Mouse (Mus musculus) gastrocnemius, adult 18-20 months (tissue): ENCODE measurements around the gene Dnhd1. TPM values are rescaled to one million over a fixed set of nuclear protein-coding genes. Genes with fewer than 3 reads are reported as not detected.
"Not testable (repeated sequence)": the region's sequence is repeated elsewhere in the genome, so short reads cannot be mapped to it uniquely, and the experiment has no call there.

Experiments used
- DNase-seq: peaks from one replicate; pipeline ENCODE4 v3.0.0; 2021; ENCODE audit warnings: low spot score
- total RNA-seq, 2 experiments: library from RNA; stranded (reverse); gene quantifications; 2 replicates each; pipeline ENCODE4 v1.2.3; 2021

Dnhd1 gene
- total RNA-seq, 2 experiments from 2014 or later = 0.14 to 0.33 TPM

DNA sequence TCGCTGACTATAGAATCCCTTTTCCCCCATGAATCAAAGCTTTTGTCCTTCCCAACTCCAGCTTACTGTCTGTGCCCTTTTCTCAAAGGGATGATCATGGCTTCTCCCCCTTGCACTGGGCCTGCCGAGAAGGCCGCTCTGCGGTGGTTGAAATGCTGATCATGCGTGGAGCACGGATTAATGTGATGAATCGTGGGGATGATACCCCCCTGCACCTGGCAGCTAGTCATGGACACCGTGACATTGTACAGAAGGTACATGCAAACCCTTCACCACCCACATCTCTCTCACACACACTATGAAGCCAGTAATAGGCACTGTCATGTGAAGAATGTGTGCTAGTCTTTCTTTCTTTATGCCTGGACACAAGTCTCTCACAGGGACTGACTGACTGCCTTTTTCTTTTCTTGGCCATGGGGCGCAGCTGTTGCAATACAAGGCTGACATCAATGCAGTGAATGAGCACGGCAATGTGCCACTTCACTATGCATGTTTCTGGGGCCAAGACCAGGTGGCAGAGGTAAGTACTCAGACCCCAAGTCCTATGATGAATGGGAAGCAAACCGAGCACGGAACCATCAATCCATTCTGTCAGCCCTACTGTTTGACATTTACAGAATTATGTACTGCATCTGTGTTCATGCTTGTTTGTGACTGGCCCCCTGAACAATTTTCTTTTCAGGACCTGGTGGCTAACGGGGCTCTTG lies 89.6 kb downstream of the Dnhd1 start:
- DNase-seq = no peak

DNA sequence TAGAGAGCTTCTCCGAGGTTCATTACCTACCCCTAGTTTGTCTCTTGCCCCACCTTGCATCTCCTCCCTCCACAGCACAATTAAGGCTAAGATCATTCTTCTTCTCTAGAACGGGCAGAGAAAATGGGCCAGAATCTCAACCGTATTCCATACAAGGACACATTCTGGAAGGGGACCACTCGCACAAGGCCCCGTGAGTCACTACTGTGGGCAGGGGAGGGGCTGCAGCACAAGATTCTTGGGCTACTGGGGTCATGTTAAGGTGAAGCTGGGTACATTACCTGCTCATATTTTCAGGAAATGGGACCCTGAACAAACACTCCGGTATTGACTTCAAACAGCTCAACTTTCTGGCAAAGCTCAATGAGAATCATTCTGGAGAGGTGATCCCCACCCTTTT lies 90.2 kb downstream of the Dnhd1 start:
- DNase-seq = no peak

DNA sequence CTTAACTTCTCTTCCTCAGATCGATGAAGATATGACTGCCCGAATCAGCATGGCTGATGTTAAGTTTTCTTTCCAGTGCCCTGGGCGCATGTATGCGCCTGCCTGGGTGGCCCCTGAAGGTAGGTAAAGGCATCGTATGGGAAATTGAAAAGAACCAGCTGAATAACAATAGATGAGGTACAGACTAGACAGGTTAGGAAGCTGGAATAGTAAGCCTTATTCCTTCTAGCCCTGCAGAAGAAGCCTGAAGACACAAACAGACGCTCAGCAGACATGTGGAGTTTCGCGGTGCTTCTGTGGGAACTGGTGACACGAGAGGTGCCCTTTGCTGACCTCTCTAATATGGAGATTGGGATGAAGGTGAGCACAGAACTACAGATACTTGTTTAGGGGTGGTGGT lies 91.4 kb downstream of the Dnhd1 start:
- DNase-seq = no peak

DNA sequence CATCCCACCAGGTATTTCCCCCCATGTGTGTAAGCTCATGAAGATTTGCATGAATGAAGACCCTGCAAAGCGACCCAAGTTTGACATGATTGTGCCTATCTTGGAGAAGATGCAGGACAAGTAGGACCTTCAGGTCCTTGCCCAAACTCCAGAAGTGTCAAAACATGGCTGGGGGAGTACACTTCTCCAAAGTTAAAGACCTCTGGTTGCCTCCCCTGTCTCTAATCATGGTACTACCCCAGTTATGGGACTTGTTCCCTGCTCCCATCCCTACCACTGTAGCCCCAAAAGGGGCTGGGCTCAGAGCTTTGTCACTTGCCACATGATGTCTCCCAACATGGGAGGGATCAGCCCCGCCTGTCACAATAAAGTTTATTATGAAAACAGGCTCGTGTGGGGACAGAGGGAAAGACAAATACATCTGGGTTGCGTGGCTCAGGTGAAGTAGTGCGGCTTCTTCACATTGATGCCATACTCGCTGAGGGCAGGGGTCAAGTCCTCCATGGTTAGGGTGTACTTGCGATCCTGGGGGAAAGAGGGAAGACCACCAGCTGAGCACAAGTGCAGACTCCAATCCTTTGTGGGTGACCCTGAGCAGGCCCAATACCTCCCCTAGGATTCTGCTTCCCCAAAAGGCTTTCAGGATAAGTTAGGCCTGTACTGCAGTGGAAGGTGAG lies 92.0 kb downstream of the Dnhd1 start:
- not testable (repeated sequence) for DNase-seq

DNA sequence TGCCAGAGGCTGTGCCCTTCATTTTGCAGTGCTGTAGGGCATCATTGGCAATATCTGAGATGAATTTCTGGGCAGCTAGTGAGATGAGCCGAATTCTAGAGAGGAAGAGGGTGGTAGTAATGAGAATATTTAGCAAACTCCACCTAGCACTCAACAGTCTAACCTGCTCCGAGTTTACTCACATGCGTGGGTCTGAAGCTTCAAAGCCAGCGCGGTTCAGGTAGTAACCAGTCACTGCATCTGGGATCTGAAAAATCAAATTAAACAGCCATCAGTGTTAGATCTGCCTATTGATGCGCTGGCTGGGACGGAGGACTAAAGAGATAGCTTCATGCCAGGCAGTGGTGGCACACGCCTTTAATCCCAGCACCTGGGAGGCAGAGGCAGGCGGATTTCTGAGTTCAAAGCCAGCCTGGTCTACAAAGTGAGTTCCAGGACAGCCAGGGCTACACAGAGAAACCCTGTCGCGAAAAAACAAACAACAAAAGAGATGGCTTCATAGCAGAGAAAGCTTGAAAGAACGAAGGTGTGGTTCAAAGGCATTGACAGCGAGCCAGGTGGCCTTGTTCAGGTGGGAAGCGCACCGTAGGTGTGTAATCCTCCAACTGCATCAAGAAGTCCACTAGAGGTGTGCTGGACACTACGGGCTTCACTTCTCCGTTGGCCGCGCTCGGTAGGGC lies 92.8 kb downstream of the Dnhd1 start:
- not testable (repeated sequence) for DNase-seq

DNA sequence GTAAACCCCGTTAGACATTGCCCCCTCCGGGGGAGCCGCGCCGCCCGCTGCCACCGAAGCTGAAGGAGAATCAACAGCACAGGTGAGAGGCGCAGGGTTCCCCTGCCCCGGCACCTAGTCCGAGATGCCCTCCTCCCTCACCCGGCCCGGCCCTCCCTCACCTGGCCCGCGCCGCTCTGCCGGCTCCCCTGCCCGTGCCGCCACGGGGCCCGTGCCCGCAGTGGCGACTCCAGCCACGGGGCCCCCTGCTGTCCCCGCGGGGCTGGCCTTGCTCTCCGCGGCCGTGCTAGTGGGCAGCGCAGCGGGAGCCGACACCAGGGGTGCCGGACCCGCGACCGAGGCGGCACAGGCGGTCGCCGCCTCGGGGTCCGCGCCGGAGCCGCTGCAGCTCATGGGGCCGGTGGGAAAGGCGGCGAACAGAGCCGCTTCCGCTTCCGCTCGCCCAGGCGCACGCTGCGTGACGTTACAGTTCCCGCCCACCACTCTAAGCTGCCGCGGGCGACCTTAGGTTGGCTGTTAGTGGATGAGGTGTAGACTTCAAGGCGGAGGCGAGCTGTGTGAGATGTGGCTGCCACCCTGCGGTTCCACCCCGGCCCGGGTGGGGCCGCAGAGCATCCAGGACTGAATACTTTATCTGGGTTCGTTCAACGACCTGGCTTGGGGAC lies 93.4 kb downstream of the Dnhd1 start, which contains the start of gene Taf10:
Gene Taf10 (minus strand): TSS at position 436 of the 665 bp plus-strand sequence.
- DNase-seq = peak; percentile 78

DNA sequence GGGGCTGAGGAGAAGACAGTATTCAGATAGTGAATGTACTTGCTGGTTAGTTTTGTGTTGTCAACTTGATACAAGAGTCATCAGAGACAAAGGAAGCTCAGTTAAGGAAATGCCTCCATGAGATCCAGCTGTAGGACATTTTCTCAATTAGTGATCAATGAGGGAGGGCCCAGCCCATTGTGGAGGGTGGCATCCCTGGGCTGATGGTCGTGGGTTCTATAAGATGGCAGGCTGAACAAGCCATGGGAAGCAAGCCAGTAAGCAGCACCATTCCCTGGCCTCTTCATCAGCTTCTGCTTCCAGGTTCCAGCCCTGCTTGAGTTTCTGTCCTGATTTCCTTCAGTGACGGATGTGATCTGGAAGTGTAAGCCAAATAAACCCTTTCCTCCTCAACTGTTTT lies 97.1 kb downstream of the Dnhd1 start:
- no peak for DNase-seq

DNA sequence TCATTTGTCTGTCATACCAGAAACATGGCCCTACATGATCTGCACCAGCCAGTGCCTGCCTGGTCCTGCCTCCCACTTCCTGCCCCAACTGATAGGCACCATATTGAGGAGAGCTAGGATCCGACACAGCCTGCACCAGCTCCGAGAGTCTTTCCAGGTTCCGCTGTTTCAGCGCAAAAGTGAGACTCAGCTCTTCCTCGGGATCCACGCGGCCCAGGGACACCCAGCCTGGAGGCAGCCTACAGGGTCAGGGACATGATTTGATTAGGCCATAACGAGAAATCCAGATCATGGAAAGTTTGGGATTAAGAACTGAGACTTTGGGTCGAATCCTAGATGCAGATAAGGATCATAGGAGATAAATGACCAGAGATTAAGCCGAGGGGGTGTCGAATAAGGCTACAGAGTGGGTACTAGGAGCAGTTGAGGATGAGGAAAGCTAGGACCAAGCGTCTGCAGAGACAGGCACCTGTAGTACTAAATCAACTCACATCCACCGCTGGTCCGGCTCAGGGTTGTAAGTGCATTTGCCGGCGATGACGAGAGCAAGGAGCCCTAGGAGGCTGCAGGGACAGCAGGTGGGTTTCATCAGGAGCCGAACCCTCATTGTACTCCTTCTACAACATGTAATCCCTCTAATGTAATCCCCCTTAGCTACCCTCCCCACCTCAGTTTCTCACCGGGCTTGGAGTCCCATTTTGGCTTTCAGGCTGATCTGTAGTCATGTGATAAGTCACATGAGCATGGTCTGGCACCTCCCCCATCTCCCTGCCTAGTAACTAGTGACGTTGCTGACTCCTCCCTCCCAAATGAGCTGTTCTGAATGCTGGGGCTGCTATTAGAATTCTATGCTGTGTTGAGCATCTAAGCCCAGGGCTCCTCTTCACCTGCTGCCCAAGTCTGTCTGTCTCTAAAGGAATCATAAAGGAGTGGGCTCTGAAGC lies 101.1 kb downstream of the Dnhd1 start, which contains the start of gene Tpp1:
Gene Tpp1 (minus strand): TSS at position 745 of the 943 bp plus-strand sequence.
- peak; percentile 95 for DNase-seq

DNA sequence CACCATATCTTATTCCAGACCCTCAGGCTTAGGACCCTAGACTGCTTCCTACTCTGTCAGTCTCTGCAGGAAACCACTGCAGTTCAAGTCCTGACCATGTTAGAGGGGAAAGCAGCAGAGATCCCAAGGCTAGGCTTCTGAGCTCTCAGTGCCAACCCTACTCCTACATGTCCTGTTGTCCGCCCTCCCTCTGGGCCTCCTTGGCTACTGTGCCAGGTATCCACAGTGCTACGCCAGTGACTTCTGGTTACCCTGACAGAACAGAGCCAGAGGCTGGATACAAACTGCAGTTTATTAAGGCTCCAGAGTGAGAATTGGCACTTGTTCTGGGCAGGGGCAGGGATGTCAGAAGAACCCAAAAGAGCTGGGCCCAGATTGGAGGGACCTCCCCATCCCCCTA lies 102.1 kb downstream of the Dnhd1 start:
- DNase-seq = no peak

DNA sequence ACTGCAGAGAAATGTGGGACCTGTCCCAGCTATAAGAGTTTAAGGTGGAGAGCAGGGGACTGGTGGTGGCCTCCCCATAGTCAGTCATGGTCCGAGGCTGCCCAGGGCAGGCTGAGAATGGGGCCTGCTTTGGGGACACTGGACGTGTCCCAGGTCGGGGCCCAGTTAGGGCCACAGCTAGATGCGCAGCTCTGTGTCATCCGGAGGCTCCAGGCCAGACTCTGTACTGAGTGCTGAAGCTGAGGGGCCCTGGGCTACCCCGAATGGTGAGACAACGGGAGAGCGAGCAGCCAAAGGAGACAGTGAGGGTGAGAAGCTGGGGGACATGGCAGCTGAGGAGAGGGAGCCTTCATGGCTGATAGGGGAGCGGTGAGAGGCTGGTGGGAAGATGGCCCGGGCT lies 102.7 kb downstream of the Dnhd1 start:
- no peak for DNase-seq

DNA sequence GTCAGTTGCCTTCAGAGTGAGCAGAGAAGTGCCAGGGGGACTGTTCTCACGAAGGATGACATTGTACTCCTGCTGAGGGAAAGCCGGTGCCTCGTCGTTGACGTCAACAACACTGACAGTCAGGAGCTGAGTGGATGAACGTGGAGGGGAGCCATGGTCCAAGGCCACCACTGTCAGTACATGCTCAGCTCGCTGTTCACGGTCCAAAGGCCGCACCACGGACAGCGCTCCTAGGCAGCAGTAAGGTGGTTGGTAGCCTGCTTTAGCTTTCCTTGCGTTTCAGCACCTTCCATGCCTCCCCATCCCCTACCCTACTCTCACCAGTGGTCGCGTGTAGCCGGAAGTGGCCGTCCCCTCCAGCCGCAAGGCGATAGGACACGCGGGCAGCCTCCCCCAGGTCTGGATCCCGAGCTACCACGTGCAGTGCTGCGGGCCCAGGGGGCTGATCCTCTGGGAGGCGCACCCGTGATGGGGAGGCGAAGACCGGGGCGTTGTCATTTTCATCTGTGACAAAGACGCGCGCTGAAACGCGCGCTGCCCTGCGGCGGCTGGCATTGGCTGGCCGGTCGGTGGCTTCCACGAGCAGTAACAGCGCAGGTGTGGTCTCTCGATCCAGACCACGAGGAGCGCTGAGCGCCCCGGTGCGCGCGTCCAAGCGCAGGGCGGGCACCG lies 111.3 kb downstream of the Dnhd1 start:
- no peak for DNase-seq

DNA sequence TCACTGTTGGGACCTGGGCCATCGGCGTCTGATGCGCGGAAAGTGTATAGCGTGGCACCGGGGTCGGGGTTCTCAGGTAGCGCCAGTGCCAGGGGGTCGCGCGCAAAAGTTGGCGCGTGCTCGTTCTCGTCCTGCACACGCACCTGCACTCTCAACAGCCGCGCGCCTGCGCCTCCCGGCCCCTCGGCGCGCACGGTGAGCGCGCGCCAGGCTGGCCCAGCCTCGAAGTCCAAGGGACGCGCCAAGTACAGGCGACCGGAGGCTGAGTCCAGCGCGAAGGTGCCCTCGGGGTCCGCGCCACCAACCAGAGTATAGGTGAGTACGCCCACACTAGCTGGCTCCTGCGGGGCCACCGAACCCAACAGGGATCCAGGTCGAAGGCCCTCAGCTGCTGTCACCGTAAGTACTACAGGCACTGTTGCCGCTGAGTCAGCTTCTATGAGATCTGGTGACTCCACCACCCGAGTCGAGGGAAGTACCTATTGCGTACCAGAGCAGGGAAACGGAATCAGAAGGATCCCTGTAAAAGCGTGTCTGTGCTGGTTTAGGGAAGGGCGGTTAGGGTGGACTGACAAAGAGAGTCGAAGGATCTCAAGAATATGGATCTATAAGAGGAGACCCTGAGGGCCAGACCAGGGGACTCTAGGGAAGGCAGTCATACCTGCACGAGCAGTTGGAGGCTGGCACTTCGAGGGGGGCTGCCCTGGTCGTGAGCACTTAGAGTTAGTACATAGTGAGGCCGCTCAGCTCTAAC lies 112.1 kb downstream of the Dnhd1 start:
- DNase-seq = no peak

DNA sequence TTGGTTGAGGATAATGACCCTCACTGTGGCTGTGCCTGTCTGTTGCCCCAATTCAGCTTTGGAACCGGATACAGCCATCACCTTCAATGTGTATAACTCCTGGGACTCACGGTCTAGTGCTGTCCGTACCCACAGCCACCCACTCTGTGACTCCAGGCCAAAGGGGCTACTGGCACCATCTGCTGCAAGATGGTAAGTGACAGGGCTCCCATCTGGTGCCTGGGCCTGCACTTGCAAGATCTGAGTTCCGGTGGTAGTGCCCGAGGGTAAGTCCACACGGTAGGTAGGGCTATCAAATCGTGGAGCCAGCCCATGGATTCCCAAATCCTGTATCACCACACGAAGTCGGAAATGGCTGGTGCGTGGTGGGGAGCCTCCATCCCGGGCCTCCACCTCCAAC lies 113.7 kb downstream of the Dnhd1 start:
- no peak for DNase-seq

DNA sequence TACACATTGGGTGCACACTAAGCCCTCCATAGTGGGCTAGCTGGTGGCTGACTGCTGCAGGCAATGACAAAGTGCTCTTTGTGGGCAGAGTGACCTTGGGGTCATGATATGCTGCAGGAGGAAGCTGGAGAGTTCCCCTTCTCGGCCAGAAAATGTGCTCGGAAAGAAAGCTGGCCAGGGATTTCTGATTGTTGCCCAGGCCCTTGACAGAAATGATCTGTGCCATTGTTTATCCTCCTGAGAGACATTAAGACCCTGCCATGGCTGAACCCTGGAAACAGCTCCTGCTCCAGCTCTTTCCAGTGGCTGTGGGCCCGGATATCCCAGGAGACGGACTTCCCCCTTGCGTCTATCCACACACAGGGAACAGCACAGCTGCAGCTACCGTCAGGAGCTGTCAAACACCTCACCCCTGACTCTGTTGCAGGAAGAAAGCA lies 117.1 kb downstream of the Dnhd1 start:
- DNase-seq = no peak

DNA sequence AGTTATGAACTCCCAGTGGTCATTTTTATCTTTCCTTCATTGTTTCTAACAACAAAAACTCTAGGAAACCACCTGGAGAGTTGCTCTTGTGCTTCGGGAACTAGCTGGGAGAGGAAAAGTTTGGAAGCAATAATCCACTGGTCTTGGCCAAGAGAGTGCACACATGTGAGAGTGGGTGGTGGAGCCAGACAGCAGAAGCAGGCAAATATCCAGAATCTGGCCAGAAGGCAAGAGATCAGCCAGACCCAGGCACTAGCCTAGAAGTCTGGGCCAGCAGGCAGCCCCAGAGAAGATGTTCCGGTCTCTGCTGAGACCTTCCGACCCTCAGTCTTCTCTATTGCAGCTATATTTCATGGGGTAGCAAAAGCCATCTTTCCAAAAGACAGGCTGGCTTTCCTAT lies 119.3 kb downstream of the Dnhd1 start:
- peak; percentile 61 for DNase-seq
